Mouse (Mus musculus) hindbrain, embryonic 14.5 days (tissue): ENCODE measurements around the gene Ahrr. TPM values are rescaled to one million over a fixed set of nuclear protein-coding genes. Genes with fewer than 3 reads are reported as not detected.

ENCODE experiments used
- ATAC-seq: fragments of 200-750 bp; cut with Nextera tagmentation; 2 replicates; pipeline ENCODE4 v1.8.0; 2017; ENCODE audit warnings: moderate number of reproducible peaks, mild to moderate bottlenecking, moderate TSS enrichment, moderate library complexity; ENCODE audit not compliant: low FRiP score
- DNase-seq: peaks from one replicate; pipeline ENCODE4 v3.0.0-alpha.2; 2015; ENCODE audit warnings: low spot score
- H3K27ac ChIP-seq: fragments of 300-500 bp; sonication (generic); 2 replicates; pipeline ENCODE4 v1.5.1; 2014; ENCODE audit warnings: mild to moderate bottlenecking, moderate library complexity
- H3K27me3 ChIP-seq: fragments of 300-500 bp; sonication (generic); 2 replicates; pipeline ENCODE4 v1.6.1; 2014; ENCODE audit warnings: mild to moderate bottlenecking, low read length, mixed read lengths; ENCODE audit not compliant: control insufficient read depth, insufficient read depth
- H3K36me3 ChIP-seq: fragments of 300-500 bp; sonication (generic); replicated peaks from 2 replicates; pipeline ENCODE4 v1.6.1; 2014; ENCODE audit not compliant: control insufficient read depth, insufficient read depth
- H3K4me1 ChIP-seq: fragments of 300-500 bp; sonication (generic); replicated peaks from 2 replicates; pipeline ENCODE4 v1.6.1; 2014; ENCODE audit warnings: antibody characterized with exemption, low read length, mixed read lengths; ENCODE audit not compliant: control insufficient read depth, insufficient read depth
- H3K4me2 ChIP-seq: fragments of 300-500 bp; sonication (generic); replicated peaks from 2 replicates; pipeline ENCODE4 v1.6.1; 2014; ENCODE audit warnings: mild to moderate bottlenecking, moderate library complexity
- H3K4me3 ChIP-seq: fragments of 300-500 bp; sonication (generic); replicated peaks from 2 replicates; pipeline ENCODE4 v1.5.1; 2014; ENCODE audit warnings: mild to moderate bottlenecking, low read length
- H3K9ac ChIP-seq: fragments of 300-500 bp; sonication (generic); 2 replicates; pipeline ENCODE4 v1.6.1; 2014
- H3K9me3 ChIP-seq: fragments of 300-500 bp; sonication (generic); 2 replicates; pipeline ENCODE4 v1.6.1; 2016; ENCODE audit warnings: low read length; ENCODE audit not compliant: control insufficient read depth
- WGBS: fragments of 180-500 bp; shearing (Covaris S2); extraction: QIAGEN DNeasy Blood & Tissue Kit; methylation state at CpG from one replicate; pipeline ENCODE4 v1.1.7; 2014; 5-methylcytosine and 5-hydroxymethylcytosine counted together
- polyA plus RNA-seq: library from polyadenylated mRNA; unstranded; fragments of >200 nt; fragmentation: Nextera tagmentation; extraction: Ambion mirVana; gene quantifications from 2 replicates; pipeline ENCODE4 v1.2.1, GENCODE M21; 2014

Ahrr gene
- polyA plus RNA-seq, 1 experiment from 2014 or later = 0.52 TPM

GRCm38 (mm10) chr13:74259460-74260230, 32.5 kb downstream of the Ahrr start:
- H3K9ac ChIP-seq = peak overlapping the region; percentile 79
- 4% methylated on average over 35 of the region's 35 CpGs for WGBS
- DNase-seq (peak; percentile 50), ATAC-seq (peak; percentile 81)
- H3K4me1 ChIP-seq = no peaks in the 10 kb centered on the region
- no peaks in the 10 kb centered on the region for H3K36me3 ChIP-seq
- H3K4me3 ChIP-seq = peak overlapping the region; percentile 52
- no peaks in the 10 kb centered on the region for H3K9me3 ChIP-seq
- H3K27ac ChIP-seq = no peak overlapping the region
- H3K4me2 ChIP-seq = peak overlapping the region; percentile 98
- H3K27me3 ChIP-seq = no peaks in the 10 kb centered on the region

- H3K4me1 ChIP-seq = peaks cover 11% of the 10 kb centered on the region; the same call in 1 of the 2 replicates
- no peak overlapping the region for H3K4me3 ChIP-seq
- ATAC-seq = no peak
- no peak overlapping the region for H3K4me2 ChIP-seq
- H3K9ac ChIP-seq = no peak overlapping the region
- no peaks in the 10 kb centered on the region for H3K27me3 ChIP-seq
- H3K27ac ChIP-seq = no peak overlapping the region
- H3K9me3 ChIP-seq = no peaks in the 10 kb centered on the region
- no peak for DNase-seq
- H3K36me3 ChIP-seq = no peaks in the 10 kb centered on the region
Observed at GRCm38 (mm10) chr13:74246494-74246893, 45.6 kb downstream of the Ahrr start.

GRCm38 (mm10) chr13:74245899-74246231, 46.3 kb downstream of the Ahrr start:
- Histone ChIP-seq H3K27ac (no peak overlapping the region), H3K27me3 (no peaks in the 10 kb centered on the region), H3K4me1 (peaks cover 11% of the 10 kb centered on the region; the same call in 1 of the 2 replicates), H3K9ac (no peak overlapping the region), H3K36me3 (no peaks in the 10 kb centered on the region), H3K4me2 (peak overlapping the region; percentile 33), H3K4me3 (no peak overlapping the region), H3K9me3 (no peaks in the 10 kb centered on the region)
- DNase-seq (peak; percentile 25), ATAC-seq (peak; percentile 63; the same call in 1 of the 2 replicates)
- 46% methylated on average over 4 of the region's 4 CpGs for WGBS

- peak overlapping the region; percentile 33 for H3K4me2 ChIP-seq
- no peaks in the 10 kb centered on the region for H3K9me3 ChIP-seq
- no peak overlapping the region for H3K27ac ChIP-seq
- H3K27me3 ChIP-seq = no peaks in the 10 kb centered on the region
- DNase-seq (peak; percentile 81), ATAC-seq (peak; percentile 93)
- H3K9ac ChIP-seq = no peak overlapping the region
- no peak overlapping the region for H3K4me3 ChIP-seq
- H3K4me1 ChIP-seq = peaks cover 11% of the 10 kb centered on the region; the same call in 1 of the 2 replicates
- no peaks in the 10 kb centered on the region for H3K36me3 ChIP-seq
- WGBS = 25% methylated on average over 17 of the region's 17 CpGs
Observed at GRCm38 (mm10) chr13:74245214-74245898, 46.8 kb downstream of the Ahrr start.

- Histone ChIP-seq H3K36me3 (no peaks in the 10 kb centered on the region), H3K4me1 (no peaks in the 10 kb centered on the region), H3K4me3 (no peak overlapping the region), H3K4me2 (no peak overlapping the region), H3K27ac (no peak overlapping the region), H3K9ac (no peak overlapping the region), H3K9me3 (no peaks in the 10 kb centered on the region), H3K27me3 (no peaks in the 10 kb centered on the region)
- 84% methylated on average over 7 of the region's 7 CpGs for WGBS
- no peak for DNase-seq
- ATAC-seq = no peak
Observed at GRCm38 (mm10) chr13:74237574-74237973, 54.6 kb downstream of the Ahrr start.

- H3K27ac ChIP-seq = no peak overlapping the region
- H3K4me3 ChIP-seq = no peak overlapping the region
- H3K36me3 ChIP-seq = no peaks in the 10 kb centered on the region
- no peaks in the 10 kb centered on the region for H3K4me1 ChIP-seq
- DNase-seq (no peak), ATAC-seq (no peak)
- WGBS = 44% methylated on average over 1 of the region's 1 CpGs
- no peak overlapping the region for H3K9ac ChIP-seq
- H3K4me2 ChIP-seq = no peak overlapping the region
- no peaks in the 10 kb centered on the region for H3K9me3 ChIP-seq
- no peaks in the 10 kb centered on the region for H3K27me3 ChIP-seq
Observed at GRCm38 (mm10) chr13:74220659-74221058, 71.5 kb downstream of the Ahrr start.

- DNase-seq = no peak
- no peaks in the 10 kb centered on the region for H3K36me3 ChIP-seq
- ATAC-seq = no peak
- H3K27ac ChIP-seq = no peak overlapping the region
- H3K9me3 ChIP-seq = no peaks in the 10 kb centered on the region
- no peak overlapping the region for H3K4me2 ChIP-seq
- H3K4me3 ChIP-seq = no peak overlapping the region
- WGBS = 85% methylated on average over 3 of the region's 3 CpGs
- H3K9ac ChIP-seq = no peak overlapping the region
- H3K27me3 ChIP-seq = no peaks in the 10 kb centered on the region
- no peaks in the 10 kb centered on the region for H3K4me1 ChIP-seq
Observed at GRCm38 (mm10) chr13:74218441-74218840, 73.7 kb downstream of the Ahrr start.

- Histone ChIP-seq H3K4me3 (peak overlapping the region; percentile 53), H3K36me3 (peaks cover 18% of the 10 kb centered on the region), H3K27me3 (no peaks in the 10 kb centered on the region), H3K27ac (peak overlapping the region; percentile 85), H3K9ac (peak overlapping the region; percentile 70), H3K4me2 (peak overlapping the region; percentile 90), H3K4me1 (peaks cover 22% of the 10 kb centered on the region), H3K9me3 (no peaks in the 10 kb centered on the region)
- WGBS = 16% methylated on average over 12 of the region's 12 CpGs
- no peak; the same call in 1 of the 2 replicates for ATAC-seq
- no peak for DNase-seq
Observed at GRCm38 (mm10) chr13:74208986-74209345, 83.2 kb downstream of the Ahrr start.

- Histone ChIP-seq H3K4me2 (peak within 1 kb of the TSS; percentile 90), H3K27me3 (no peaks in the 10 kb centered on the region), H3K9me3 (no peaks in the 10 kb centered on the region), H3K27ac (peak within 1 kb of the TSS; percentile 85), H3K9ac (peak within 1 kb of the TSS; percentile 70), H3K4me1 (peaks cover 22% of the 10 kb centered on the region), H3K4me3 (peak within 1 kb of the TSS; percentile 53), H3K36me3 (peaks cover 22% of the 10 kb centered on the region)
- ATAC-seq (peak; percentile 98), DNase-seq (peak; percentile 90)
- WGBS = under 1% methylated on average over 39 of the region's 39 CpGs
Observed at GRCm38 (mm10) chr13:74208317-74208985, 83.7 kb downstream of the Ahrr start, which contains the start of gene Exoc3. Gene Exoc3, minus strand, starts transcription at chr13:74208732.
